Mouse (Mus musculus): ENCODE data around the gene Mrpl58.
"Not testable (repeated sequence)": the region's sequence is repeated elsewhere in the genome, so short reads cannot be mapped to it uniquely, and the experiment has no call there.

Mrpl58 gene

DNA sequence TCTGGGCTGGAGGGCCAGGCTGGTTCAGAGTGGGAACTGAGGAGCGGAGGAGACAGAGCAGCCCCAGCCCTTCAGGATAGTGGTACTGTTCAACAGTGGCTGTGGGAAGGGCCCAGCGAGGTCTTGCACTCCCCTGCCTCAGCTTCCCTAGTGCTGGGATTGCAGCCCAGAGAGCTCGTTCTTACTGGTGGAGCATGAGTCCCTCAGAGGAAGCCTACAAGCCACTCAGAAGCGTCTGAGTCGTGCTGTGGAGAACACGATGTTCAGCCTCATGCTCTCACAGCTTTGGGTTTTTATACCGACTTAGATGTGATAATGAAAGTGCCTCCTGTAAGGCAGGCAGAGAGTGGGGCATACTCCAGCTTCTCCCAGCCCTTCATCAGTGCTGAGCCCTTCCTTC, 21.1 kb downstream of the Mrpl58 start:
- intact Hi-C loops (cut with DNase I) = no loop called here

- intact Hi-C loops (cut with DNase I) = no loop called here
Measured at GRCm38 (mm10) chr11:115425671-115426070, 22.1 kb downstream of the Mrpl58 start.

- intact Hi-C loops (cut with DNase I) = loop anchor here (2.0 kb wide), 1 partner anchor 45 kb away; no protein-coding TSS in a partner anchor
Measured at GRCm38 (mm10) chr11:115427482-115428331, 24.2 kb downstream of the Mrpl58 start.

GRCm38 (mm10) chr11:115429307-115429706, 25.8 kb downstream of the Mrpl58 start:
- intact Hi-C loops (cut with DNase I) = loop anchor here (2.0 kb wide), 1 partner anchor 43 kb away; no protein-coding TSS in a partner anchor

DNA sequence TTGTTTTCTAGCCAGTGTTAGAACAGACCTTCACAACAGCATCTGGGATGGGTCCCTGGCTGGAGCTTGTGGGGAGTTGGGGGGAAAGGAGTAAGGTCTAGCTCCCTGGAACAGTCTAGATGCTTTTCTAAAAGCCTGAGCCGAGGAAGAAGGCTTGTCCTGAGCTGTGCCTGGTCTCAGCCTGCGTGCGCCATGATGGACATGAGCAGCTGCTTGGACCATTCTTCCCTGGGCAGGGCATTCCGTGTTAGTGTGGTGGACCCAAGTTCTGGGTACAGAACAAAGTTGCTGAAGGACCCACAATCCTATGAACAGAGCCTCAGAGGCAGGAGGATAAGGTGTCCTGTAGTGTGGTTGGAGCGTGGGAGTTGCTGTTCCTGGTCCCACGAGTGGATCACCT, 27.0 kb downstream of the Mrpl58 start:
- intact Hi-C loops (cut with DNase I) = no loop called here

DNA sequence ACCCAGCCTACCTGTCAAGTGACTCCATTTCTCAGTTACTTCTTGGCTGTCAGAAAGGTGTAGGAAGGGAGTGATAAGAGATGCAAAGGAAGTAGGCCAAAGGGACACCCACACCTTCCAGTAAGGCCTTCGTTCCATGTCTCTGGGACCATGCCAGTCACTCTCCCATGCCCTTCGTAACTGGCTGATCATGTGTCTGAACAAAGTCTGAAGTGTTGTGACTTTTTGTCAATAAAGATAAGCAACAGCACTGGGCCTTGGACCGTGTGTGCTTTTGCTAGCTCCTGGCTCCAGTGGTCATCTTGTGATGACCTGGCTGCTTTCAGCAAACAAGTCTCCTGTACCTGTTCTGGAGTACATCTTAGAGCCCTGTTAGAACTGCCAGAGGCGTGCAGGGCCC, 29.3 kb downstream of the Mrpl58 start:
- intact Hi-C loops (cut with DNase I) = no loop called here

- intact Hi-C loops (cut with DNase I) = no loop called here
Measured at GRCm38 (mm10) chr11:115433342-115433741, 29.8 kb downstream of the Mrpl58 start.

GRCm38 (mm10) chr11:115435596-115436337, 32.2 kb downstream of the Mrpl58 start:
- intact Hi-C loops (cut with DNase I) = no loop called here

DNA sequence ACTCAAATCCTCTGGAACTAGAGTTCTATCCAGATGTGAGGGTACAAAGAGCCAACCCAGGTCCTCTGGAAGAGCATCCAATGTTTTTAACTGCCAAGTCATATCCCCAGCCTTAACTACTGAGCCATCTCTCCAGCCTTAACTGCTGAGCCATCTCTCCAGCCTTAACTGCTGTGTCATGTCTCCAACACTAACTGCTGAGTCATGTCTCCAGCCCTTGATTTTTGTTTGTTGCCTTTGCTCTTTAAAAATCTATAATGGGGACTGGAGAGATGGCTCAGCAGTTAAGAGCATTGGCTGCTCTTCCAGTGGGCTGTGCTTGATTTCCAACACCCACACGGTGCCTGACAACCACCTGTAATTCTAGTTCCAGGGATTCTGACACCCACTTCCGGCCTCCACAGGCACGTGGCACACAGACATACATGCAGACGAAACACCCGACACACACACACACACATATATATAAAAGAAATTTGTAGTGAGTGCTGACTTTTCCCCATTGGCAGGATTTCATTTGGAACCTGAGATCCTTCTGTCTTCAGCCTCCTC, 34.1 kb downstream of the Mrpl58 start:
- intact Hi-C loops (cut with DNase I) = no loop called here

DNA sequence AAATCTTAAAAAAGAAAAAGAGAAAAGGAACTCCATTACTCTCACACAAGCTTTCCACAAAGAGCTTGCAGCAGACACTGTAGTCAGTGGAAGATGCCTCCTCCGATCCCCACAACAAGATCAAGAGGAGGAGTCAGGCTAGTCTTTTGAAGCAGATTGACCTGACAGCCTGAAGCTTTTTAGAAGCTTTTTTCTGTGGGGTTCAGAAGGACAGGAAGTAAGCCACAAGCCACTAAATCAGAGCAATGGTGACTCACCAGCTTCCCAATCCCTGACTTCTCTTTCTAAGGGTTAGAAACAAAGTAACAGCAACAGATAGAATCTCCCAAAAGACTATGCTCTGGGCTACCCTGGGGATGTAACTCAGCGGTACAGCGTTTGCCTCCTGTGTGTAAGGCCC, 35.8 kb downstream of the Mrpl58 start:
- intact Hi-C loops (cut with DNase I) = no loop called here

GRCm38 (mm10) chr11:115439906-115440595, 36.5 kb downstream of the Mrpl58 start, which contains the start of gene Trim80:
Gene Trim80, plus strand, starts transcription at chr11:115440545.
- intact Hi-C loops (cut with DNase I) = no loop called here

DNA sequence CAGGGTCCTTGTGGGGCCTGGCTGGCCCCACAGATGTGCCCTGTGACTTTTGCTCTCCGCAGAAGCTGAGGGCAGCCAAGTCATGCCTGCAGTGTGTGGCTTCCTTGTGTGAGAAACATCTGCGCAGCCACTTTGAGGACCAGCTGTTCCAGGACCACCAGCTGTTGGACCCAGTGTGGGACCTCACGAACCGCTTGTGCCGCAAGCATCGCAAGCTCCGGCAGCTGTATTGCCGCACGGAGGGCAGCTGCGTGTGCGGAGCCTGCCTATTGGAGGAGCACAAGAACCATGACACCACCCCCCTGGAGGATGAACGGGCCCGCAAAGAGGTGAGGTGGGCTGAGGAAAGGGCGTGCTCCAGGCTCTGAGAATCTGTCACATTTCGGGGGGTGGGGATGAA, 37.9 kb downstream of the Mrpl58 start:
- intact Hi-C loops (cut with DNase I) = no loop called here

GRCm38 (mm10) chr11:115446906-115447305, 43.4 kb downstream of the Mrpl58 start:
- intact Hi-C loops (cut with DNase I) = no loop called here

DNA sequence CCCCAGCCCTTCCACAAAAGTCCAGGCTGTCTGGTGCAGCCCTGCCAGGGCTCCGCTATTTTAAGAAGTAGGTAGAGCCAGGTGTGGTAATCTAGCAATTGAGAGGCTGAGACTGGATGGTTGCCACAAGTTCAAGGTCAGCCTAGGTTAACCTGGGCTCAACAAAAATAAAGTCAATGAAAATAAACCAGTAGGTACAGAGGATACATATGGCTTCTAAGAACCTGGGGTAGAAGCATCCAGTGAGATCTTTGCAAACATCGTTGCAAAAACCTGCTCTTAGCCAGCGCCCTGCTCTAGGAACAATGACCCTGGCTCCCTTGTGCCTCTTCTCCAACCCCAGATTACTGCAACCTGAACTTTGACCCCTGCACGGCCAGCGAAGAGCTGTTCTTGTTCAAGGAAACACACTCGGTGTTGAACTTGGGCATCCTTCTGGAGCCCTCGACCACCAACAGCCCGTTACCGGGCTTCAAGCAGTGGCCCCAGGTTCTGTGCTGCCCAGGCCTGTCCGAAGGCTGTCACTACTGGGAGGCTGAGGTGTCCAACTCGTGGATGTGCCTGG, 43.9 kb downstream of the Mrpl58 start:
- intact Hi-C loops (cut with DNase I) = no loop called here

DNA sequence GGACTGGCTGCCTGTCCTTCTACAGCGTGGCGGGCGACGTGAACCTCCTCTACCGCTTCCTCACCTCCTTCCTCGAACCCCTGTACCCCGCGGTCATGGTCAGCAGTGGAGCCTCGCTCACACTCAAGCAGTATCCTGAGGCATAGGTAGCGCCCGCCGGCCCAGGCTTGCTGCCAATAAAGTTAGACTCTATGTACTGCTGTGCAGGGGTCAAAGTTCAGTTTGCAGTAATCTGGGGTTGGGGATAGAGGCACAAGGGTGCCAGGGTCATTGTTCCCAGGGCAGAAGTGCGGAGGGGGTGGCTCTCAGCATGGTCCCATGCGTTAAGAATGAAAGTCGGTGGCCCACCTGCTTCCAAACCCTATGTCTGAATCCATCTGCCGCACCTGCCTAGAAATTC, 44.5 kb downstream of the Mrpl58 start:
- intact Hi-C loops (cut with DNase I) = no loop called here

GRCm38 (mm10) chr11:115448998-115449397, 45.4 kb downstream of the Mrpl58 start:
- intact Hi-C loops (cut with DNase I) = no loop called here

DNA sequence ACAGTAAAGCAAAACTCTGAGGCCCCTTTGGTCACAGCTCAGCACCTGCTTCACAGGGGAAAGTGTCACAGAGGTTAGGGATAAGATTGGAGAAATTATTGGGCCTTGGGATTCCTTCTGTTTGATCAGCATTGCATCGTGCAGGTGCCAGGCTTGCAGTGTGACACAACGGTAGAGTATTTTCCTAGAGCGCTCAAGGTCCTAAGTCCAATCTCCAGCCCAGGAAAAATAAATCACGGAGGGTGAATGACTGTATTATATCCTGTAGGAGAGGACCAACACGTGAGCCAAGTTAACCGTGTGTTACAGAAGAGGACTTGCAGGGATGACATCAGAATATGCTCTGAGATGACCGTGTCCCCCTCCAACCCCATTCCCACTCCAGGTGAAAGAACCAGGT, 46.6 kb downstream of the Mrpl58 start:
- intact Hi-C loops (cut with DNase I) = no loop called here

DNA sequence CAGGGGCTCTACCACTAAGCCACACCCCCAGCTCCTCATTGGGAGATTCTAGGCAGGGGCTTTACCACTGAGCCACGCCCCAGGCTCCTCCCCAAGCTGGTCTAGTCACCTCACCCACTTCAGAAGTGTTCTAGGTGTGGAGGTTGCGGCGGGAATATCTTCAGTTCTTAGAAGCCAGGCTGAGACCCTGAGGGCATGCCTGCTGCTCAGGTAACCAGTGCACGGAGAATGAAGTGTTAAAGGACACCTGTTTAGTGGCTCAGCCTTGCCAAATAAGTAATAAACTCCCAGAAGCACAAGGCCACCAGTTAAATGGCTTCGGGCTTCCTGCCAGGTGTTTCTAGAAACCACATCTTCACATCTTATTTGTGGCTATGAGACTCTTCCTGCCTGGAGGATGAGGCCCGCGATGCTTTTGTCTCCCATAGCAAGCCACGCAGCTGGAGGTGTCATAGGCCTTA, 48.3 kb downstream of the Mrpl58 start:
- intact Hi-C loops (cut with DNase I) = no loop called here

DNA sequence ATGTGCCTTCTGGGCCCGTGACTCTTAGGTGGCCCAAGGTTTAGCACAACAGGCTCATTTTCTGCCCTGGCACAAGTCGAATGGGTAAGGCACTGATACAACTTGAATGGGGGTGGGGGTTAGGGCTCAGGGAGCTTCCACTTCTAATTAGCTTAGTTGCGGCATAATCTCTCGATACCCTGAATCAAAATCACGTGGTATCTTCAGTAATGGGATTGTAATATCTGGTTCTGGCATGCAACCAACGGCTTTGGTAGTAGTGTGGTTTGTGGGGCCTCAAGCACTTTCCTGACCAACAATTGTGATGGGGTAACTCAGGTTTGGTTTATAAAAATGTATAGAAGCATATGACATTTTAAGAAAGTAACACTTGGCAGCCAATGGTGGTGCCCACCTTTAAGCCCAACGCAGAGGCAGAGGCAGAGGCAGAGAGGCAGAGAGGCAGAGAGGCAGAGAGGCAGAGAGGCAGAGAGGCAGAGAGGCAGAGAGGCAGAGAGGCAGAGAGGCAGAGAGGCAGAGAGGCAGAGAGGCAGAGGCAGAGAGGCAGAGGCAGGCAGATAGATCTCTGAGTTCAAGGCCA, 48.8 kb downstream of the Mrpl58 start:
- intact Hi-C loops (cut with DNase I) = no loop called here

- intact Hi-C loops (cut with DNase I) = no loop called here
Measured at GRCm38 (mm10) chr11:115453306-115453705, 49.8 kb downstream of the Mrpl58 start.

DNA sequence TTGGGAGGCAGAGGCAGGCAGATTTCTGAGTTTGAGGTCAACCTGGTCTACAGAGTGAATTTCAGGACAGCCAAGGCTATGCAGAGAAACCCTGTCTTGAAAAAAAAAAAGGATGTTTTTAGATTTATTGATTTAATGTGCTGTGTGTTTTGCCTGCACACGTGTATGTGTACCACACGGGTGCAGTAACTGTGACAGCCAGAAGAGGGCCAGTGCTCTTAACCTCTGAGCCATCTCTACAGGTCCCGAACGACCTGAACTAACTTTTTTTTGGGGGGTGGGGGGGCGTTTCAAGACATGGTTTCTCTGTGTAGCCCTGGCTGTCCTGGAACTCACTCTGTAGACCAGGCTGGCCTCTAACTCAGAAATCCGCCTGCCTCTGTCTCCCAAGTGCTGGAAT, 51.3 kb downstream of the Mrpl58 start:
- intact Hi-C loops (cut with DNase I) = not testable (repeated sequence)
